Mouse (Mus musculus) liver, embryonic 14.5 days (tissue): ENCODE results near the gene Lamb3.

Source experiments
- CTCF ChIP-seq: IDR thresholded peaks from 2 replicates; pipeline ENCODE4 v1.5.1; 2016; ENCODE audit warnings: antibody characterized with exemption, low read depth, control low read depth
- EP300 ChIP-seq: IDR thresholded peaks from 2 replicates; pipeline ENCODE4 v1.6.1; 2016; ENCODE audit warnings: antibody characterized with exemption, low read depth

- no peak for TF ChIP-seq CTCF
- no peak for TF ChIP-seq EP300
Observed at GRCm38 (mm10) chr1:193299995-193300394, 92.5 kb downstream of the Lamb3 start.
